Mouse (Mus musculus): Measurements from ENCODE around the gene Satb1. TPM values are rescaled to one million over a fixed set of nuclear protein-coding genes. Genes with fewer than 3 reads are reported as not detected.

Satb1 gene
- polyA plus RNA-seq, 1 experiment from 2014 or later, result 44.1 TPM

DNA sequence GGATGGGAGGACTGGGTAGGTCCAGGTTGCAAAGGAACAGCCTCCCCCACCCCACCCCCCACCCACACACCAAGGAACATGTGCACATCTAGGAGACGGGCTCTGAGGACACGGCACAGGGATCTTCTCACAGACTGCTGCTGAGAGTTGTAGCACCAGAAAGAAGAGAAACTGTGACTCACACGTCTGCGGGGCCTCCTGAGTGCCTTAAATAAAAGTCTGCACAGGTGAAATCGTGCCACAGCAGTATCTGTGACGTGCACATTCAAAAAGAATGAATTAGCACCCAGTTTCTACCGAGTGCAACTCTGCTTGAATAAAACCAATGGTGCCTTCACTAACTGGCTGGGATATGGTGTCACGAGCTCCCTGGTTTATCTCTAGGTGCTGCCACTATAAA, 69.5 kb downstream of the Satb1 start:
- Histone ChIP-seq H3K9me3 (ENCODE audit: control insufficient read depth, low read length) (no peaks in the 10 kb centered on the region), H3K4me1 (replicated peaks; ENCODE audit: control insufficient read depth, insufficient read depth, low read length) (peaks cover 13% of the 10 kb centered on the region), H3K9ac (no peak overlapping the region), H3K27ac (no peak overlapping the region), H3K27me3 (ENCODE audit: control insufficient read depth, insufficient read depth, low read length) (no peaks in the 10 kb centered on the region), H3K4me2 (replicated peaks) (no peak overlapping the region), H3K4me3 (replicated peaks; ENCODE audit: low read length) (no peak overlapping the region), H3K36me3 (replicated peaks; ENCODE audit: control insufficient read depth, insufficient read depth) (peaks cover 14% of the 10 kb centered on the region)
- WGBS, result 94% methylated on average over 8 of the region's 8 CpGs
- no peak for ATAC-seq (ENCODE audit: low FRiP score)
- no peak for DNase-seq (ENCODE audit: low spot score)

GRCm38 (mm10) chr17:51762503-51762902, 70.6 kb downstream of the Satb1 start:
- WGBS, result 79% methylated on average over 7 of the region's 7 CpGs
- DNase-seq (ENCODE audit: low spot score), result no peak
- Histone ChIP-seq H3K4me2 (replicated peaks) (no peak overlapping the region), H3K27me3 (ENCODE audit: control insufficient read depth, insufficient read depth, low read length) (no peaks in the 10 kb centered on the region), H3K36me3 (replicated peaks; ENCODE audit: control insufficient read depth, insufficient read depth) (peaks cover 11% of the 10 kb centered on the region), H3K4me3 (replicated peaks; ENCODE audit: low read length) (no peak overlapping the region), H3K9ac (no peak overlapping the region), H3K27ac (no peak overlapping the region), H3K4me1 (replicated peaks; ENCODE audit: control insufficient read depth, insufficient read depth, low read length) (peaks cover 13% of the 10 kb centered on the region), H3K9me3 (ENCODE audit: control insufficient read depth, low read length) (no peaks in the 10 kb centered on the region)
- no peak for ATAC-seq (ENCODE audit: low FRiP score)

DNA sequence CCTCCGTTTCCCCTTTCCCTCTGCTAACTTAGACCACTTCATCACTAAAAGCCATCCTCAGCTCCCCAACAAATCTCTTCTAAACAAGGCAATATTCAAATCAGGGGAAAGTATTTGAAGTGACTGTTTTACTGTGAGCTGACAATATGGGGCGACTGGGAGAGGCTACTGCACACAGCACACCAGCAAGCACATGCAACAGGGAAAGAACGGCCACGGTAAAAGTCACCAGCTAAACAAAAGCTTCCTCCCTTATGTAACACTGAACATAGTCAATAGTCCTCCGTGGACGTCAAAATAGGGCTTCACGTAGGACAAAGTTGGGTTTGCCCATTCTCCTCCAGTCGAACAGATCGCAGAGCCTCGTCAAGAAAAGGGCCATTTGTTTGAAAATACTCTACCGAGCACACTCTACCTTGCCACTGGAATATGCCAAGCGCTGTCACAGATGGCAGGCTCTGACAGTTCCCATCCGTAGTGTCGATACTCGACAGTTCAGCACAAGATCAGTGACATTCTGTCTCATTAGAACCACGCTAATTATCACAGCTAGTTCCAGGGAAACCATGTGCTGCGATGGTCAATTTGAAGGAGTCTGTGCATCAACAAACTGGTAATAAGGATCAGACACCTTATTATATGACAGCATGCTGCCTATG, 72.0 kb downstream of the Satb1 start:
- ATAC-seq (ENCODE audit: low FRiP score), result peak; percentile 67
- Histone ChIP-seq H3K9me3 (ENCODE audit: control insufficient read depth, low read length) (no peaks in the 10 kb centered on the region), H3K4me2 (replicated peaks) (peak overlapping the region; percentile 55), H3K36me3 (replicated peaks; ENCODE audit: control insufficient read depth, insufficient read depth) (peaks cover 7% of the 10 kb centered on the region; the same call in 1 of the 2 replicates), H3K4me1 (replicated peaks; ENCODE audit: control insufficient read depth, insufficient read depth, low read length) (peaks cover 13% of the 10 kb centered on the region), H3K27ac (peak overlapping the region; percentile 71), H3K4me3 (replicated peaks; ENCODE audit: low read length) (peak overlapping the region; percentile 28; the same call in 1 of the 2 replicates), H3K27me3 (ENCODE audit: control insufficient read depth, insufficient read depth, low read length) (no peaks in the 10 kb centered on the region), H3K9ac (no peak overlapping the region)
- WGBS, result 52% methylated on average over 17 of the region's 17 CpGs
- DNase-seq (ENCODE audit: low spot score), result peak; percentile 42

GRCm38 (mm10) chr17:51760251-51760887, 72.7 kb downstream of the Satb1 start:
- H3K27ac ChIP-seq, result peak overlapping the region; percentile 71

GRCm38 (mm10) chr17:51759509-51759908, 73.6 kb downstream of the Satb1 start:
- H3K4me3 ChIP-seq (replicated peaks; ENCODE audit: low read length), result no peak overlapping the region
- H3K27ac ChIP-seq, result no peak overlapping the region
- DNase-seq (ENCODE audit: low spot score) (no peak), ATAC-seq (ENCODE audit: low FRiP score) (no peak)
- H3K9ac ChIP-seq, result no peak overlapping the region
- H3K9me3 ChIP-seq (ENCODE audit: control insufficient read depth, low read length), result no peaks in the 10 kb centered on the region
- no peak overlapping the region for H3K4me2 ChIP-seq (replicated peaks)
- H3K27me3 ChIP-seq (ENCODE audit: control insufficient read depth, insufficient read depth, low read length), result no peaks in the 10 kb centered on the region
- no peaks in the 10 kb centered on the region for H3K36me3 ChIP-seq (replicated peaks; ENCODE audit: control insufficient read depth, insufficient read depth)
- peaks cover 13% of the 10 kb centered on the region for H3K4me1 ChIP-seq (replicated peaks; ENCODE audit: control insufficient read depth, insufficient read depth, low read length)
- 81% methylated on average over 4 of the region's 4 CpGs for WGBS

More at GRCm38 (mm10) chr17:51760251-51760887, 72.7 kb downstream of the Satb1 start:
- DNase-seq (ENCODE audit: low spot score) (peak; percentile 52), ATAC-seq (ENCODE audit: low FRiP score) (peak; percentile 81)
- H3K36me3 ChIP-seq (replicated peaks; ENCODE audit: control insufficient read depth, insufficient read depth), result peaks cover 1% of the 10 kb centered on the region; the same call in 1 of the 2 replicates
- peak overlapping the region; percentile 28 for H3K4me3 ChIP-seq (replicated peaks; ENCODE audit: low read length)
- no peaks in the 10 kb centered on the region for H3K9me3 ChIP-seq (ENCODE audit: control insufficient read depth, low read length)
- peaks cover 13% of the 10 kb centered on the region for H3K4me1 ChIP-seq (replicated peaks; ENCODE audit: control insufficient read depth, insufficient read depth, low read length)
- H3K27me3 ChIP-seq (ENCODE audit: control insufficient read depth, insufficient read depth, low read length), result no peaks in the 10 kb centered on the region
- peak overlapping the region; percentile 56 for H3K9ac ChIP-seq
- 37% methylated on average over 17 of the region's 17 CpGs for WGBS
- H3K4me2 ChIP-seq (replicated peaks), result peak overlapping the region; percentile 55

DNA sequence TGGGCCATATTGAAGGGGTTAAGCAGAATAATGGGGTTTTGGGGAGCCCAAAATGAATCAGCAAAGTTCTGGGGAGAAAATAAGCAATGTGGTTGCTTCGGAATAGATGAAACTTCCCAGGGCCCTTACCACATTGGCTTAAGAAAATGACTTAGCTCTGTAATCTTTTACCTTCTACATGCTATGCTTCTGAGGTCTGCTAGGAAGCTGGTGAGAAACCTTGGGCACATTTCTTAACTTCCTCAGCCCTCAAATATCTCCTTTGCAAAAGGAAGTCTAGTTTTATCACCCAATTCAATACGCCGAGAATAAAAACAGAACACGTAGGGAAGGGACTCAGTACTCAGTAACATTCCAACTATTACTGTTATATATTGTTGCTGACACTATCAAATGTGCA, 80.9 kb downstream of the Satb1 start:
- Histone ChIP-seq H3K4me1 (replicated peaks; ENCODE audit: control insufficient read depth, insufficient read depth, low read length) (no peaks in the 10 kb centered on the region), H3K4me2 (replicated peaks) (no peak overlapping the region), H3K4me3 (replicated peaks; ENCODE audit: low read length) (no peak overlapping the region), H3K9ac (no peak overlapping the region), H3K9me3 (ENCODE audit: control insufficient read depth, low read length) (no peaks in the 10 kb centered on the region), H3K27ac (no peak overlapping the region), H3K36me3 (replicated peaks; ENCODE audit: control insufficient read depth, insufficient read depth) (no peaks in the 10 kb centered on the region), H3K27me3 (ENCODE audit: control insufficient read depth, insufficient read depth, low read length) (no peaks in the 10 kb centered on the region)
- WGBS, result 91% methylated on average over 4 of the region's 4 CpGs
- no peak for ATAC-seq (ENCODE audit: low FRiP score)
- DNase-seq (ENCODE audit: low spot score), result no peak

- 61% methylated on average over 9 of the region's 9 CpGs for WGBS
Observed at GRCm38 (mm10) chr17:51747204-51747603, 85.9 kb downstream of the Satb1 start.

GRCm38 (mm10) chr17:51742502-51742901, 90.6 kb downstream of the Satb1 start:
- WGBS, result 71% methylated on average over 10 of the region's 10 CpGs
- peaks cover 32% of the 10 kb centered on the region for H3K36me3 ChIP-seq (replicated peaks; ENCODE audit: control insufficient read depth, insufficient read depth)
- no peaks in the 10 kb centered on the region for H3K4me1 ChIP-seq (replicated peaks; ENCODE audit: control insufficient read depth, insufficient read depth, low read length)
- H3K9ac ChIP-seq, result no peak overlapping the region
- no peak for DNase-seq (ENCODE audit: low spot score)
- H3K27me3 ChIP-seq (ENCODE audit: control insufficient read depth, insufficient read depth, low read length), result no peaks in the 10 kb centered on the region
- no peak overlapping the region for H3K27ac ChIP-seq
- H3K4me3 ChIP-seq (replicated peaks; ENCODE audit: low read length), result no peak overlapping the region
- no peak for ATAC-seq (ENCODE audit: low FRiP score)
- no peaks in the 10 kb centered on the region for H3K9me3 ChIP-seq (ENCODE audit: control insufficient read depth, low read length)
- H3K4me2 ChIP-seq (replicated peaks), result no peak overlapping the region

More at GRCm38 (mm10) chr17:51747204-51747603, 85.9 kb downstream of the Satb1 start:
- H3K9ac ChIP-seq, result no peak overlapping the region
- no peak overlapping the region for H3K4me2 ChIP-seq (replicated peaks)
- ATAC-seq (ENCODE audit: low FRiP score) (no peak), DNase-seq (ENCODE audit: low spot score) (no peak)
- H3K27me3 ChIP-seq (ENCODE audit: control insufficient read depth, insufficient read depth, low read length), result no peaks in the 10 kb centered on the region
- H3K4me1 ChIP-seq (replicated peaks; ENCODE audit: control insufficient read depth, insufficient read depth, low read length), result no peaks in the 10 kb centered on the region
- H3K36me3 ChIP-seq (replicated peaks; ENCODE audit: control insufficient read depth, insufficient read depth), result peaks cover 16% of the 10 kb centered on the region
- no peak overlapping the region for H3K4me3 ChIP-seq (replicated peaks; ENCODE audit: low read length)
- no peak overlapping the region for H3K27ac ChIP-seq
- no peaks in the 10 kb centered on the region for H3K9me3 ChIP-seq (ENCODE audit: control insufficient read depth, low read length)

DNA sequence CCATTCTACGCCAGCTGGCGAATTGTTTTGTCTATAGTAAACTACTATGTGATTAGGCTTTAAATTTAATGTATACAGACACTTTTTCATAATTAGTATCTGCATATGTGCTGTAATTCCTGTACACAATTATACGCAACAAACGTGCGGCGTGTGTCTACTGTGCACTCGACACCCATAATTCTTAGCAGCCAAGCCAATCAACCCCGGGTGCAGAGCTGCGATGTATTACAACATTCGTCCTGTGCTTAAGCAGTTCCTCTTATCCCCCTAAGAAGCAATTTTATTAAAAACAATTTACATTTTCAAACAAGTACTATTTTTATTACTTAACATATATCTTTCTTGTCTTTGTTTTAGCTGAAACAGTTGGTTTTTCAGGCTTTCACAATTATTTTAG, 92.0 kb downstream of the Satb1 start:
- H3K9me3 ChIP-seq (ENCODE audit: control insufficient read depth, low read length), result no peaks in the 10 kb centered on the region
- H3K36me3 ChIP-seq (replicated peaks; ENCODE audit: control insufficient read depth, insufficient read depth), result peaks cover 32% of the 10 kb centered on the region
- DNase-seq (ENCODE audit: low spot score) (no peak), ATAC-seq (ENCODE audit: low FRiP score) (no peak)
- H3K4me3 ChIP-seq (replicated peaks; ENCODE audit: low read length), result no peak overlapping the region
- H3K27ac ChIP-seq, result no peak overlapping the region
- H3K9ac ChIP-seq, result no peak overlapping the region
- no peak overlapping the region for H3K4me2 ChIP-seq (replicated peaks)
- WGBS, result 92% methylated on average over 10 of the region's 10 CpGs
- H3K4me1 ChIP-seq (replicated peaks; ENCODE audit: control insufficient read depth, insufficient read depth, low read length), result no peaks in the 10 kb centered on the region
- H3K27me3 ChIP-seq (ENCODE audit: control insufficient read depth, insufficient read depth, low read length), result no peaks in the 10 kb centered on the region
